Mouse (Mus musculus) stomach, embryonic 16.5 days (tissue): ENCODE measurements at regions not wholly inside any gene's neighbourhood (a gene's known extent, or its start where the extent isn't known, plus 50 kb on each side); places are given as distances from the start of the nearest gene placed in this dataset.
"Not testable (repeated sequence)": the region's sequence is repeated elsewhere in the genome, so short reads cannot be mapped to it uniquely, and the experiment has no call there.

Source experiments
- ATAC-seq: fragments of 200-750 bp; cut with Nextera tagmentation; 2 replicates; pipeline ENCODE4 v1.8.0; 2017; ENCODE audit warnings: moderate number of reproducible peaks, moderate TSS enrichment; ENCODE audit not compliant: insufficient read depth, low FRiP score
- H3K27ac ChIP-seq: fragments of 300-500 bp; sonication (generic); 2 replicates; pipeline ENCODE4 v1.5.1; 2014; ENCODE audit warnings: low read length
- H3K27me3 ChIP-seq: fragments of 300-500 bp; sonication (generic); 2 replicates; pipeline ENCODE4 v1.6.1; 2014; ENCODE audit warnings: low read length, control low read depth, mixed read lengths; ENCODE audit not compliant: control insufficient read depth, insufficient read depth
- H3K36me3 ChIP-seq: fragments of 300-500 bp; sonication (generic); 2 replicates; pipeline ENCODE4 v1.6.1; 2014; ENCODE audit warnings: low read length; ENCODE audit not compliant: control insufficient read depth, insufficient read depth
- H3K4me1 ChIP-seq: fragments of 300-500 bp; sonication (generic); 2 replicates; pipeline ENCODE4 v1.6.1; 2014; ENCODE audit warnings: low read length, control low read depth, mixed read lengths; ENCODE audit not compliant: control insufficient read depth, insufficient read depth
- H3K4me2 ChIP-seq: fragments of 300-500 bp; sonication (generic); 2 replicates; pipeline ENCODE4 v1.6.1; 2014; ENCODE audit warnings: low read depth, low read length, mixed read lengths
- H3K4me3 ChIP-seq: fragments of 300-500 bp; sonication (generic); replicated peaks from 2 replicates; pipeline ENCODE4 v1.5.1; 2014; ENCODE audit warnings: mild to moderate bottlenecking, low read length
- H3K9ac ChIP-seq: fragments of 300-500 bp; sonication (generic); 2 replicates; pipeline ENCODE4 v1.6.1; 2014; ENCODE audit warnings: low read length
- H3K9me3 ChIP-seq: fragments of 300-500 bp; sonication (generic); replicated peaks from 2 replicates; pipeline ENCODE4 v1.6.1; 2016; ENCODE audit warnings: low read length, control low read depth; ENCODE audit not compliant: control insufficient read depth
- WGBS: fragments of 180-500 bp; shearing (Covaris S2); extraction: QIAGEN DNeasy Blood & Tissue Kit; methylation state at CpG from one replicate; pipeline ENCODE4 v1.1.7; 2014; 5-methylcytosine and 5-hydroxymethylcytosine counted together

GRCm38 (mm10) chr12:117347135-117347534, 169.1 kb upstream of the Rapgef5 start:
- Histone ChIP-seq H3K9me3 (no peaks in the 10 kb centered on the region), H3K27ac (no peak overlapping the region), H3K36me3 (no peaks in the 10 kb centered on the region), H3K4me3 (no peak overlapping the region), H3K9ac (no peak overlapping the region), H3K4me1 (no peaks in the 10 kb centered on the region), H3K27me3 (no peaks in the 10 kb centered on the region), H3K4me2 (no peak overlapping the region)
- ATAC-seq, result no peak
- WGBS, result 50% methylated on average over 3 of the region's 3 CpGs

GRCm38 (mm10) chr12:117348516-117348915, 167.8 kb upstream of the Rapgef5 start:
- H3K36me3 ChIP-seq, result no peaks in the 10 kb centered on the region
- H3K4me3 ChIP-seq, result no peak overlapping the region
- WGBS, result 80% methylated on average over 3 of the region's 3 CpGs
- no peaks in the 10 kb centered on the region for H3K9me3 ChIP-seq
- no peak overlapping the region for H3K27ac ChIP-seq
- H3K4me2 ChIP-seq, result no peak overlapping the region
- H3K27me3 ChIP-seq, result no peaks in the 10 kb centered on the region
- H3K9ac ChIP-seq, result no peak overlapping the region
- H3K4me1 ChIP-seq, result no peaks in the 10 kb centered on the region
- no peak for ATAC-seq

DNA sequence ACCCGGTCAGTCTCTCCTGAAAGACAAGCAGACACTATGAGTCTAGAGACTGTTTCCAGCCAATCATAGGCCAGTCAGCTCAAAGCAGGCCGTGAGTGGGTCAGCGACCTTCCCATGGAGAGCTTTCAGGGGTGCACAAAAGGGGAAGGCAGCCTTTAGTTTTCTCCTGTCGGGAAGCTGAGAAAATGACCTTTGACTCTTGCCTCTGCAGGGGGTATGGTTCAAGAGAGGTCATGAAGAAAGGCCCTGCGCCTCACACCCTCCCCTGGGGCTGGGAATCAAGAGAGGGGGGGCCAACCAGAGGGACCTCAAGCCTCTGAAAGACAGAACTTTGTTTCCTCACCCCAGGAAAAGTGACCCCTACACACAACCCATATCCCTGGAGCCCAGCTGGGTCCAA, 164.4 kb upstream of the Rapgef5 start:
- Histone ChIP-seq H3K36me3 (no peaks in the 10 kb centered on the region), H3K4me2 (no peak overlapping the region), H3K27me3 (no peaks in the 10 kb centered on the region), H3K4me3 (no peak overlapping the region), H3K9ac (no peak overlapping the region), H3K9me3 (no peaks in the 10 kb centered on the region), H3K4me1 (no peaks in the 10 kb centered on the region), H3K27ac (no peak overlapping the region)
- WGBS, result 25% methylated on average over 5 of the region's 5 CpGs
- ATAC-seq, result no peak

DNA sequence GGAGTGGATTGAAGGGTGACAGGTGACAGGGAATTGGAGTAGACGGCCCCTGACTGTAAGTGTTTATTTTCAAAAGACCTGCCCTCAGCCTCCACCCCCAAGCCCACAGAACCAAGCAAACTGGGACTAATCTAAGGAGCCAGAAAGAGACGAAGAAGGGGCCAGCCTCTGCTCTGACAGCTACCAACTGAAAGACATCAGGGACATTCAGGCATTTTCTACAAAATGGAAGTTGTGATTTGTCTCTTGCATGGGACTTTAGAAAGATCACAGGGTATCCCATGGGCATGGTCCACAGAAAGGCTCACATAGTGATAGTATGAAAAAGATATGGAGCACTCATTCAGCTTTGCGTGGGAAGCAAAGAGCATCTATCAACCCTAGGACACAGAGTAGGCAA, 163.8 kb upstream of the Rapgef5 start:
- Histone ChIP-seq H3K4me1 (no peaks in the 10 kb centered on the region), H3K9me3 (no peaks in the 10 kb centered on the region), H3K4me2 (no peak overlapping the region), H3K4me3 (no peak overlapping the region), H3K9ac (no peak overlapping the region), H3K27ac (no peak overlapping the region), H3K36me3 (no peaks in the 10 kb centered on the region), H3K27me3 (no peaks in the 10 kb centered on the region)
- no peak for ATAC-seq
- WGBS, result 54% methylated on average over 3 of the region's 3 CpGs

GRCm38 (mm10) chr12:117352938-117353337, 163.3 kb upstream of the Rapgef5 start:
- H3K4me3 ChIP-seq, result no peak overlapping the region
- H3K36me3 ChIP-seq, result no peaks in the 10 kb centered on the region
- no peak for ATAC-seq
- H3K9ac ChIP-seq, result no peak overlapping the region
- H3K9me3 ChIP-seq, result no peaks in the 10 kb centered on the region
- H3K4me1 ChIP-seq, result no peaks in the 10 kb centered on the region
- H3K27me3 ChIP-seq, result no peaks in the 10 kb centered on the region
- no peak overlapping the region for H3K4me2 ChIP-seq
- H3K27ac ChIP-seq, result no peak overlapping the region

- no peak overlapping the region for H3K27ac ChIP-seq
- no peaks in the 10 kb centered on the region for H3K27me3 ChIP-seq
- H3K36me3 ChIP-seq, result no peaks in the 10 kb centered on the region
- no peak for ATAC-seq
- no peak overlapping the region for H3K4me3 ChIP-seq
- no peaks in the 10 kb centered on the region for H3K4me1 ChIP-seq
- H3K9me3 ChIP-seq, result no peaks in the 10 kb centered on the region
- 89% methylated on average over 2 of the region's 2 CpGs for WGBS
- H3K4me2 ChIP-seq, result no peak overlapping the region
- H3K9ac ChIP-seq, result no peak overlapping the region
These were observed 158.5 kb upstream of the Rapgef5 start for GRCm38 (mm10) chr12:117357811-117358210.

GRCm38 (mm10) chr12:117358891-117359290, 157.4 kb upstream of the Rapgef5 start:
- no peak overlapping the region for H3K9ac ChIP-seq
- H3K36me3 ChIP-seq, result no peaks in the 10 kb centered on the region
- H3K27ac ChIP-seq, result no peak overlapping the region
- no peaks in the 10 kb centered on the region for H3K27me3 ChIP-seq
- no peaks in the 10 kb centered on the region for H3K9me3 ChIP-seq
- 90% methylated on average over 3 of the region's 3 CpGs for WGBS
- H3K4me1 ChIP-seq, result no peaks in the 10 kb centered on the region
- no peak for ATAC-seq
- no peak overlapping the region for H3K4me2 ChIP-seq
- no peak overlapping the region for H3K4me3 ChIP-seq

DNA sequence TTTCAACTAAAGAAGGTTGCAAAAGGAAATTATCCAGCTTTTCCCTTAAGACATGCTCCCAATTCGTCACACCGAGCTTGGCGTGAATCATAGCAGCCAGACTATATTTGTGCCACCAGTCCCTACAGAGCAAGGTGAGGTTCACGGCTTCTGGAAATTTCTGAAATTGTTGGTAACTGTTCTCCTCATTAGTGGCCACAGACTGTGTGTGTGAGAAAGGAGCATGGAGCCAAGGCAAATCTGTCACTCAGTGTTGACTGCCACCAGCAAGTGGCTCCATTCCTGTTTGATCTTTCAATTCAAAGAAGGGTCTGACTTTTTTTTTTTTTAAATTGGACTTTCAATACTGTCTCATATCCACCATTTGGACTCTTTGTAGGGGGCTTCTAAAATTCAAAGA, 156.1 kb upstream of the Rapgef5 start:
- Histone ChIP-seq H3K27me3 (no peaks in the 10 kb centered on the region), H3K4me3 (no peak overlapping the region), H3K9me3 (no peaks in the 10 kb centered on the region), H3K9ac (no peak overlapping the region), H3K4me2 (no peak overlapping the region), H3K36me3 (no peaks in the 10 kb centered on the region), H3K27ac (no peak overlapping the region), H3K4me1 (no peaks in the 10 kb centered on the region)
- 77% methylated on average over 4 of the region's 4 CpGs for WGBS
- ATAC-seq, result no peak

GRCm38 (mm10) chr12:117361826-117362225, 154.5 kb upstream of the Rapgef5 start:
- no peaks in the 10 kb centered on the region for H3K27me3 ChIP-seq
- H3K4me1 ChIP-seq, result no peaks in the 10 kb centered on the region
- H3K9me3 ChIP-seq, result no peaks in the 10 kb centered on the region
- no peaks in the 10 kb centered on the region for H3K36me3 ChIP-seq
- H3K4me3 ChIP-seq, result no peak overlapping the region
- WGBS, result 87% methylated on average over 7 of the region's 7 CpGs
- no peak overlapping the region for H3K27ac ChIP-seq
- no peak for ATAC-seq
- no peak overlapping the region for H3K4me2 ChIP-seq
- H3K9ac ChIP-seq, result no peak overlapping the region

GRCm38 (mm10) chr12:117363457-117363856, 152.8 kb upstream of the Rapgef5 start:
- not testable (repeated sequence) for H3K4me1 ChIP-seq, H3K36me3 ChIP-seq, H3K27ac ChIP-seq, H3K27me3 ChIP-seq, H3K9ac ChIP-seq, H3K9me3 ChIP-seq, H3K4me2 ChIP-seq, ATAC-seq, H3K4me3 ChIP-seq
- WGBS, result 68% methylated on average over 4 of the region's 4 CpGs
